Mouse (Mus musculus) right cerebral cortex, postnatal 10 days (tissue): ENCODE results near the gene Spats2l.

Experiments used
- DNase-seq, 2 experiments: peaks; one replicate each; pipeline ENCODE4 v3.0.0; 2021; ENCODE audit warnings: low spot score in 2 of 2

Spats2l gene

GRCm38 (mm10) chr1:57890259-57890902 is 116.4 kb downstream of the Spats2l start:
- DNase-seq = no peak

- no peak for DNase-seq
Observed at GRCm38 (mm10) chr1:57890903-57891267, 116.9 kb downstream of the Spats2l start.

GRCm38 (mm10) chr1:57901494-57901893 is 127.5 kb downstream of the Spats2l start:
- no peak for DNase-seq

GRCm38 (mm10) chr1:57903793-57904192 is 129.8 kb downstream of the Spats2l start:
- DNase-seq = no peak

GRCm38 (mm10) chr1:57905912-57906311 is 131.9 kb downstream of the Spats2l start:
- no peak for DNase-seq

- DNase-seq = no peak
Observed at GRCm38 (mm10) chr1:57906312-57906711, 132.3 kb downstream of the Spats2l start.

GRCm38 (mm10) chr1:57911561-57911960 is 137.6 kb downstream of the Spats2l start:
- no peak for DNase-seq

GRCm38 (mm10) chr1:57917342-57917741 is 143.4 kb downstream of the Spats2l start:
- no peak for DNase-seq

- no peak for DNase-seq
Observed at GRCm38 (mm10) chr1:57918567-57918966, 144.6 kb downstream of the Spats2l start.

- DNase-seq = no peak
Observed at GRCm38 (mm10) chr1:57934287-57934686, 160.3 kb downstream of the Spats2l start.

GRCm38 (mm10) chr1:57940691-57941090 is 166.7 kb downstream of the Spats2l start:
- DNase-seq = no peak

GRCm38 (mm10) chr1:57941095-57941494 is 167.1 kb downstream of the Spats2l start:
- no peak for DNase-seq

- no peak for DNase-seq
Observed at GRCm38 (mm10) chr1:57941734-57942133, 167.8 kb downstream of the Spats2l start.

GRCm38 (mm10) chr1:57942215-57942614 is 168.3 kb downstream of the Spats2l start:
- no peak for DNase-seq

- no peak for DNase-seq
Observed at GRCm38 (mm10) chr1:57947552-57948347, 173.8 kb downstream of the Spats2l start.

- DNase-seq = no peak
Observed at GRCm38 (mm10) chr1:57949195-57949594, 175.2 kb downstream of the Spats2l start.

GRCm38 (mm10) chr1:57949716-57950115 is 175.8 kb downstream of the Spats2l start:
- DNase-seq = no peak

GRCm38 (mm10) chr1:57952509-57952908 is 178.5 kb downstream of the Spats2l start:
- DNase-seq = no peak

- DNase-seq = no peak
Observed at GRCm38 (mm10) chr1:57953586-57954375, 179.8 kb downstream of the Spats2l start.

GRCm38 (mm10) chr1:57954376-57954765 is 180.4 kb downstream of the Spats2l start:
- DNase-seq = no peak

GRCm38 (mm10) chr1:57955774-57956173 is 181.8 kb downstream of the Spats2l start:
- no peak for DNase-seq
